Mouse (Mus musculus): ENCODE data around the gene Bbof1. TPM values are rescaled to one million over a fixed set of nuclear protein-coding genes. Genes with fewer than 3 reads are reported as not detected.

The Bbof1 gene
- polyA plus RNA-seq, 1 experiment from 2014 or later, result 4.0 TPM

DNA sequence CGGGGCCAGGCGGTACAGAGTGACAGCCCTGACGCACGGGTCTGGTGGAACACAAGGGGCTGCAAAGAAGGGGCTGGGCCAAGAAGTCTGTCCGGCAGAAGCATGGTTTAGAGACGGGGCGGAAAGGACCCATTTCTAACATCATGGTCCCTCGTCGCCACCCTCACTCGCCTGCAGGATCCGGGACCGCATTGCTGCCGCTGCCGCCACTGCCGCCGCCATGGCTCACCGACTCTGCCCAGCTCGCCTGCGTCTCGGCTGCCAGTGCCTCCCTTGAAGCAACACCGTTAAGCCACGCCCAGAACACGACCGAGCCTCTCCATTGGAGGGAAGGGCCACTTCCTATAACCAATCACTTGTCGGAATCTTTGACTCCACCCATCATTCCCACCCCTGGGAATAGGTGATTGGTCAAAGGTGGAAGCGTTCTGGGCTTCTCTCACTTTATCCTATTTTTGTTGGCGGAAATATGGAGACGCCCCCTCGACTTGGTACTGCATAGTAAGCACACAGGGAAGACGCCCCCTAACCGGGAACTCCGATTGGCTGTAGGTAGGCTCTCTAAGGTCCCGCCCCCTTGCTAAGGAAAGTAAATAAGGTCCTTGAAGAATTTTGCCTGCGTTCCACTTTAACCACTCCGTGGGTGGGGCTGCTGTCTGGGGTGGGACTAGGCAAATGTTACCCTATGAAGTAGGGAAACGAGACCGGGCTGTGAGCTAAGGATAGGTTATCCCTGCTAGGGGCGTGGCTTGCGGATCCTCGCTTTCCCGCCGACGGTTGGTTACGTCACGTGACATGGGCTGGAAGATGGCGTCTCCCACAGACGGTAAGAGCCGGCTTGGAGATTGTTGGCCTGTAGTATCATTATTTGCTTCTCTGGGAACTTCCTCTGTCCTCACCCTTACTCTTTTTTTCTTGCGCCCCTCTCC lies 42.1 kb downstream of the Bbof1 start, which contains the start of the genes Aldh6a1 and Lin52:
Aldh6a1 (minus strand) TSS at position 287 of the 929 bp plus-strand sequence.
Lin52 (plus strand) TSS at position 705 of the 929 bp plus-strand sequence.
- Histone ChIP-seq H3K9me3 (no peaks in the 10 kb centered on the region), H3K27ac (peak within 1 kb of the TSS; percentile 82), H3K36me3 (no peaks in the 10 kb centered on the region), H3K4me2 (peak within 1 kb of the TSS; percentile 98), H3K4me1 (replicated peaks) (peaks cover 23% of the 10 kb centered on the region), H3K27me3 (peaks cover 23% of the 10 kb centered on the region), H3K9ac (peak within 1 kb of the TSS; percentile 78), H3K4me3 (peak within 1 kb of the TSS; percentile 80)
- ATAC-seq (ENCODE audit: low FRiP score), result peak; percentile 98
- under 1% methylated on average over 49 of the region's 49 CpGs for WGBS

DNA sequence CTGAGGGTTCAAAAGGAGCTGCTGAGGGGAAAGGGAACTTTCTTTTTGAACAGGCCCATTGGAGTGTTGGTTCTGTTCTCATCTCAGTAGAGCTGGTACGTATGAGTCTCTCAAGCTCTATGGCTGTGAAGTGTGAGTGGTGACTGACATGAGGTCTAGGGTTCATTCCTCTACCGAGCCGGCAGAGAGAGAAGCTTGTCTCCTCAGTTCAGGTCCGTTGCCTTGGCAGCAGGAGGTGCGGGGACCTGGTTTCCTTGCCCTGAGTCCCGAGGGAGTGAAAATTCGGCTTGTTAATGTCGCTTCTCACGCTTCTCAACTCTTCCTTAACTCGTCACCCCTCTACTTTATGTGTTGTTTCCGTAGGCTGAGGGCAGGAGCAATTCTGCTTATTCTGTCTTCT lies 42.9 kb downstream of the Bbof1 start:
- Histone ChIP-seq H3K36me3 (no peaks in the 10 kb centered on the region), H3K9ac (peak overlapping the region; percentile 78), H3K4me1 (replicated peaks) (peaks cover 23% of the 10 kb centered on the region), H3K9me3 (no peaks in the 10 kb centered on the region), H3K27ac (peak overlapping the region; percentile 74), H3K27me3 (peaks cover 16% of the 10 kb centered on the region), H3K4me2 (peak overlapping the region; percentile 98), H3K4me3 (peak overlapping the region; percentile 80)
- no peak for ATAC-seq (ENCODE audit: low FRiP score)
- 2% methylated on average over 11 of the region's 11 CpGs for WGBS

DNA sequence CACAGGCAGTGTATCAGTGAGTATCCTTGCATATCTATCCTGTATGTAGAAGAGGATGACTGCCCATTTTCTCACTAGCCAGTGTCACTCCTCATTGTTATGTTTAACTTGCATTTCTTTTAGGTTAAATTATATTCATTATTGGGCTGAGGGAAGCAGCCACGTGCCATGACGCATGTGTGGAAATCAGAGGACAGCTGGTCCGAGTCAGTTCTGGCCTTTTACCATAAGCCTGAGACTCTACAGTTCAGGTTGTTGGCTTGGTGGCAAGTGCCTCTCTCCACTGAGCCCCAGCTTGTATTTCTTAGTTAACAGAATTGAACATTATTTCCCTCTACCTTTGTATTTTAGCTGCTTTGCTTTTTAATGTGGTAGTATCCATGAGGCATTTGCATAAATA lies 48.0 kb downstream of the Bbof1 start:
- H3K27me3 ChIP-seq, result no peaks in the 10 kb centered on the region
- no peak overlapping the region for H3K27ac ChIP-seq
- 93% methylated on average over 3 of the region's 3 CpGs for WGBS
- no peak overlapping the region for H3K9ac ChIP-seq
- peaks cover 31% of the 10 kb centered on the region for H3K36me3 ChIP-seq
- H3K4me2 ChIP-seq, result no peak overlapping the region
- no peak for ATAC-seq (ENCODE audit: low FRiP score)
- H3K4me1 ChIP-seq (replicated peaks), result peaks cover 12% of the 10 kb centered on the region
- H3K4me3 ChIP-seq, result no peak overlapping the region
- H3K9me3 ChIP-seq, result no peaks in the 10 kb centered on the region

DNA sequence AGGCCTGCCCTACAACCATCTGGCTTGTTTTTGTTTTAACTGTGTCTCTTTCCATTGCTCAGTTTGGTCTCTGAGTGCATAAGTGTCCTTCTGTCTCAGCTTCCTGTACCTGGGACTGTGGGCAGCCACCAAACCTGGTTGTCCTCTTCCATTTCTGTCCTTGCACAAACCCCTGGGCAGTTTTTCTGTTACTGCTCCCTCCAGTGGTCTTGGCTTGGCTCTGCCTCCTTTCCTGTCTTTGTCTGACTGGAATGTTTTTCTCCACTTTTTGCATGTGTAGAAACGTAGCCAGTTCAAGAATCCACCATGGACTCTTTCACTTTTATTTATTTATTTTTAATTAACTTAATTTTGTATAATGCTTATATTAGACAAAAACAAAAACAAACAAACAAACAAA lies 51.0 kb downstream of the Bbof1 start:
- no peak overlapping the region for H3K4me2 ChIP-seq
- H3K36me3 ChIP-seq, result peaks cover 55% of the 10 kb centered on the region
- no peak for ATAC-seq (ENCODE audit: low FRiP score)
- WGBS, result 72% methylated on average over 1 of the region's 1 CpGs
- H3K9me3 ChIP-seq, result no peaks in the 10 kb centered on the region
- no peak overlapping the region for H3K27ac ChIP-seq
- no peak overlapping the region for H3K4me3 ChIP-seq
- no peak overlapping the region for H3K9ac ChIP-seq
- H3K4me1 ChIP-seq (replicated peaks), result no peaks in the 10 kb centered on the region
- H3K27me3 ChIP-seq, result no peaks in the 10 kb centered on the region

DNA sequence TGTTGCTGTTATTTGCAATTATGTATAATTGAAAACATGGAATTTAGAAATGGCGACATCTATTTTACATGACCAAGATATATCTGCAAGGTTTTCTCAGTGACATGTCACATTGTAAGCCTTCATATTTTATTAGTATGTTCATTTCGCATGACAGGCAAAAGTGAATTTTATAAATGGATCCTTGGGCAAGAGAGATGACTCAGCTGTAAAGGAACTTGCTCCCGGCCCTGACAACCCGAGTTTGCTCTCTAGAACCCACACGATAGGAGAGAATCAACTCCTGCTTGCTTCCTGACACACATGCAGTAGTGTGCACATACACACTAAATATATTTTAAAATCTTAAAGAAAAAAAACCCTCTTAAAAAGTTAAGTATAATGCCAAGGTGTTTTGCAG lies 52.5 kb downstream of the Bbof1 start:
- H3K36me3 ChIP-seq, result peaks cover 56% of the 10 kb centered on the region
- H3K4me1 ChIP-seq (replicated peaks), result no peaks in the 10 kb centered on the region
- no peak overlapping the region for H3K4me3 ChIP-seq
- H3K27me3 ChIP-seq, result no peaks in the 10 kb centered on the region
- H3K27ac ChIP-seq, result no peak overlapping the region
- WGBS, result 96% methylated on average over 5 of the region's 5 CpGs
- no peaks in the 10 kb centered on the region for H3K9me3 ChIP-seq
- no peak for ATAC-seq (ENCODE audit: low FRiP score)
- no peak overlapping the region for H3K4me2 ChIP-seq
- H3K9ac ChIP-seq, result no peak overlapping the region

DNA sequence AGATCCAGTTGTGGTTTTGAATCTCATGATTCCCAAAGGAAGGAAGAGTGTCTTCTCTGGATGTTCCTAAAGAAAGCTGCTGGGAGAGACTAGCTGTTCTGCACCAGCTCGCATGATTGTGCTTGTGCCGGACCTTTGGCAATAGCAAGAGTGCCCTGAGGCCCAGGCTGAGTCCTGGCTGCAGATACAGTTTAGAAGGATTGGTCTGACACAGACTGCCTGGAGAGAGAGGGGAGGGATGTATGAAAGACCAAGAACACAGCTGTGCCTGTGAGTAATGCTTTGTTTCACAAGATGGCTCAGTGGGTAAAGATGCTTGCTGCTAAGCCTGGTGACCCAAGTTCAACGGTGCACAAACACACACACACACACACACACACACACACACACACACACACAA lies 54.0 kb downstream of the Bbof1 start:
- H3K4me3 ChIP-seq, result no peak overlapping the region
- H3K9me3 ChIP-seq, result no peaks in the 10 kb centered on the region
- H3K9ac ChIP-seq, result no peak overlapping the region
- H3K4me2 ChIP-seq, result no peak overlapping the region
- H3K27ac ChIP-seq, result no peak overlapping the region
- WGBS, result 85% methylated on average over 3 of the region's 3 CpGs
- H3K4me1 ChIP-seq (replicated peaks), result no peaks in the 10 kb centered on the region
- H3K27me3 ChIP-seq, result no peaks in the 10 kb centered on the region
- no peak for ATAC-seq (ENCODE audit: low FRiP score)
- peaks cover 50% of the 10 kb centered on the region for H3K36me3 ChIP-seq

DNA sequence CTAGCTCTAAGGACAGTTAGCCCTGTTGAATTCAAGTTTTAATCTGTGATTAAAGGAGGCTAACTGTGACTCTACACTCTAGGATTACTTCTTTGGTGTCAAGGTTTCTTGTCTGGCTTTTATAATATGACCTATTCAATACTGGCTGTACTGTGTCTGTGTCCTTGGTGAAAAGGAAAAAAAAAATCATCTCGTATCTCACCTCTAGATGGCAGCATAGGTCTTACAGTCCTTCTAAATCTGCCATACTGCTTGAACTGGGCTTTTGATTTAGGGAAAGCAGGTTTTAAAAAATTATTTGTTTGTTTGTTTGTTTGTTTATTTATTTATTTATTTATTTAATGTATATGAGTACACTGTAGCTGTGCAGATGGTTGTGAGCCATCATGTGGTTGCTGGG lies 59.8 kb downstream of the Bbof1 start:
- H3K9ac ChIP-seq, result no peak overlapping the region
- 0% methylated on average over 1 of the region's 1 CpGs for WGBS
- H3K27me3 ChIP-seq, result no peaks in the 10 kb centered on the region
- no peak overlapping the region for H3K4me3 ChIP-seq
- ATAC-seq (ENCODE audit: low FRiP score), result no peak
- no peak overlapping the region for H3K4me2 ChIP-seq
- H3K9me3 ChIP-seq, result no peaks in the 10 kb centered on the region
- H3K27ac ChIP-seq, result no peak overlapping the region
- peaks cover 21% of the 10 kb centered on the region for H3K36me3 ChIP-seq
- no peaks in the 10 kb centered on the region for H3K4me1 ChIP-seq (replicated peaks)

DNA sequence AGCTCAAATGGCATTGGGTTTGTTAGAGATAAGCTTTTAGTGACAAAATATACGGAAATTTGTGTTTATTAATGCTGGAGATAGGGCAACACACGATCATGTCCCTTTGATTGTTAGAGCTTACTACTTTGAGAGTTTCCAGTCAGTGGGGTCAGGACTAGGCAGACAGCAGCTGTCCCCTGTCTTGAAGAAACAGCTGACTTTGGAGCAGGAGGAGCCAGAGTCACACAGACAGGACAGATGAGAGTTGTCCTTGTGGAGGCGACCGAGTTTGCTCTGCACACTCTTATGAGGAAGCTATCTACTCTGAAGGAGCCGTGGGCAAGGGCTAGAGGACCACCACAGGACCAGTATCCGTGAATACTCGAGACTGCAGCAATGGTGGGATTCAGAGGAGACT lies 70.1 kb downstream of the Bbof1 start:
- Histone ChIP-seq H3K9me3 (no peaks in the 10 kb centered on the region), H3K4me3 (no peak overlapping the region), H3K4me1 (replicated peaks) (no peaks in the 10 kb centered on the region), H3K4me2 (no peak overlapping the region), H3K9ac (no peak overlapping the region), H3K27me3 (peaks cover 42% of the 10 kb centered on the region), H3K36me3 (peaks cover 5% of the 10 kb centered on the region; the same call in 1 of the 2 replicates), H3K27ac (no peak overlapping the region)
- WGBS, result 96% methylated on average over 7 of the region's 7 CpGs
- ATAC-seq (ENCODE audit: low FRiP score), result no peak

DNA sequence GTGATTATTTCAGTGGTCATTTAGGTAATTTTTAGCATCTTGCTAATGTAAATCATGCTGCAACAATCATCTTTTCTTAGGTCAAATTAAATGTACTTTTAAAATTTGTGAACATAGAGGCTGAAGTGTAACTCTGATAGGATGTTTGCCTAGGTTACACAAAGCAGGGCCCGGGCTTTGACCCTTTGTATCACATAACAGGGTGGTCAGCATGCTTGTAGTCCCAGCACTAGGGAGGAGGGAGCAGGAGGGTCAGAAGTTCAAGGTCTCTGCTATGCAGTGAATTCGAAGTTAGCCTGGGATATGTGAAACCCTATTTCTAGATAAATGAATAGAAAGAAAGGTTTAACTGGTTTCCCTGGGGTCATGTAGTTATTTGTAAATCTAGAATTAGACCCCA lies 72.4 kb downstream of the Bbof1 start:
- H3K36me3 ChIP-seq, result peaks cover 2% of the 10 kb centered on the region; the same call in 1 of the 2 replicates
- H3K4me1 ChIP-seq (replicated peaks), result no peaks in the 10 kb centered on the region
- H3K27me3 ChIP-seq, result peaks cover 63% of the 10 kb centered on the region
- no peak overlapping the region for H3K9ac ChIP-seq
- no peak for ATAC-seq (ENCODE audit: low FRiP score)
- H3K9me3 ChIP-seq, result no peaks in the 10 kb centered on the region
- no peak overlapping the region for H3K4me3 ChIP-seq
- H3K27ac ChIP-seq, result no peak overlapping the region
- 70% methylated on average over 2 of the region's 2 CpGs for WGBS
- no peak overlapping the region for H3K4me2 ChIP-seq

DNA sequence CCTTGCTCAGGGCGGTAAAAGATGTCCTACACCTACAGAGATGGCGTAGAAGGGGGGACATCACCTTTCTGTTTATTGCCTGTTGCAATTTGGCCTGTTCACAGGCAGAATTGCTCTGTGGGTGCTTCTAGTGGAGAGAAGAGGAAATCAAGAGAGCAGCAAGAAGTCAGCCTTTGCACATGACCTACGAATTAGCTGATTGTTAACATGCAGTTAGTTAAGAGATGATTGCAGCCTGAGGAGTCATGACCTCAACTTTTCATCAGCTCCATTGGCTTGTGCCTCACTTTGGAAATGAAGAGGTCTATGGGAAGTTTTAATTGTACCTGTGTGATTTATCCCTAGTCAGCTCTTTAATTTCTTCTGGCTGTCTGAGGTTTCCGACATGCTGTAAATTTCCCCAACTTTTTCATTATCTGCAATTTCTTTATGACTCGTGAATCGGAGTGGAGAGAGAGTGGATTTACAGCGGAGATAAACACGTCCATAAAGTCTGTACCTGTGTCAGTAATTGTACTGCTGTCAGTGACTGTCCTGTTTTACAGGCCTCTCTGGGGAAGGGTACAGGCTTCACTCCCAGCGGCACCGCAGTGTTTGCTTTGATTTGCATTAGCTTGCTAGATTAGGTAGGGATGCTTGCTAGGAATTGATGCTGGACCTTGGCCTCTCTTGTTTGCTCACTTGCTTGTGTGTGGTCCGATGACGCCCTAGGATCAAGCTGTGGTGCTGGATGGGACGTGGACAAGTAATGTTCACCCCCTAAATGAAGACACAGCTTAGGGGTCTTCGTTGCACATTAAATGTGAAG lies 74.1 kb downstream of the Bbof1 start:
- no peak overlapping the region for H3K4me3 ChIP-seq
- no peaks in the 10 kb centered on the region for H3K9me3 ChIP-seq
- no peaks in the 10 kb centered on the region for H3K36me3 ChIP-seq
- H3K4me2 ChIP-seq, result no peak overlapping the region
- peaks cover 9% of the 10 kb centered on the region for H3K4me1 ChIP-seq (replicated peaks)
- H3K9ac ChIP-seq, result no peak overlapping the region
- no peak for ATAC-seq (ENCODE audit: low FRiP score)
- 92% methylated on average over 14 of the region's 14 CpGs for WGBS
- no peak overlapping the region for H3K27ac ChIP-seq
- peaks cover 65% of the 10 kb centered on the region for H3K27me3 ChIP-seq

DNA sequence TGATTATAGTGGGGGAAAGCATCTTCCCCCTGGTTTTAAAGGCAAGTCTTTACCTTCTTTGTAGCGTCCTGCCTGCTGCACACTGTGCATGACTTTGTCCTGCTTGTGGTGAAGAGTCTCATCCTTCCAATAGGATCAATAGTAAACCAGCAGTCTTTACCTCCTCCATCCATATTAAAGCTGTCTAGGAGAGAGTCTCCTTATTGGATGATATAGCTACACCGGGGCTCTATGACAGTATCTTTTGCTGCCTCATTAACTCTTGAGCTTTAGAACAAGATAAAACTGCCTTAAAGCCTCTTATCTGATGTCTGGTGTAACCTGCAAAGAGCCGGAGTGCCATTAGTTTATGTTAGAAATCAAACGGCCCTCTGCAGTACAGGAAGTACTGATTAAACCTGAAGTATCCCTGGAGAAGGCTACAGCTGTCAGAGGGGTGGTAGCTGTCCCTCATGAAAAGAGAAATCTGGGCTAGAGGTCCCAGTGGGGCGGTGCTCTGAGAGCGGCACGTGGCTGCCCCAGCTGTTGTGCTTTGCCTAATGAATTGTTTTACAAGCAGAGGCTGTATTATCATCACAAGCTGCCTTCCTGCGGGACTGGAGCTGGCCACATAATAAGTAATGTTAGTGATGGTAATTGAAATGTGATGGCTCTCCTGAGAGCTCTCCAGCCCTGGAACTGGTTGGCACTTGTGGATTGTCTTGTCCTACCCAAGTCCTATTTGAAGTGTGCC lies 78.6 kb downstream of the Bbof1 start:
- Histone ChIP-seq H3K27ac (peak overlapping the region; percentile 69), H3K9me3 (no peaks in the 10 kb centered on the region), H3K4me2 (peak overlapping the region; percentile 27), H3K36me3 (no peaks in the 10 kb centered on the region), H3K9ac (no peak overlapping the region), H3K4me1 (replicated peaks) (peaks cover 10% of the 10 kb centered on the region), H3K4me3 (no peak overlapping the region), H3K27me3 (peaks cover 63% of the 10 kb centered on the region)
- peak; percentile 87 for ATAC-seq (ENCODE audit: low FRiP score)
- 18% methylated on average over 8 of the region's 8 CpGs for WGBS

All from hindbrain, embryonic 13.5 days (tissue).